Mouse (Mus musculus) natural killer cell, adult 2 months (primary cell): Measurements from ENCODE around the gene BC025920.
"Not testable (repeated sequence)": the region's sequence is repeated elsewhere in the genome, so short reads cannot be mapped to it uniquely, and the experiment has no call there.

Source experiments
- DNase-seq, 2 experiments: peaks; one replicate each; pipeline ENCODE4 v3.0.0; 2022; ENCODE audit warnings: low spot score in 2 of 2

The BC025920 gene

DNA sequence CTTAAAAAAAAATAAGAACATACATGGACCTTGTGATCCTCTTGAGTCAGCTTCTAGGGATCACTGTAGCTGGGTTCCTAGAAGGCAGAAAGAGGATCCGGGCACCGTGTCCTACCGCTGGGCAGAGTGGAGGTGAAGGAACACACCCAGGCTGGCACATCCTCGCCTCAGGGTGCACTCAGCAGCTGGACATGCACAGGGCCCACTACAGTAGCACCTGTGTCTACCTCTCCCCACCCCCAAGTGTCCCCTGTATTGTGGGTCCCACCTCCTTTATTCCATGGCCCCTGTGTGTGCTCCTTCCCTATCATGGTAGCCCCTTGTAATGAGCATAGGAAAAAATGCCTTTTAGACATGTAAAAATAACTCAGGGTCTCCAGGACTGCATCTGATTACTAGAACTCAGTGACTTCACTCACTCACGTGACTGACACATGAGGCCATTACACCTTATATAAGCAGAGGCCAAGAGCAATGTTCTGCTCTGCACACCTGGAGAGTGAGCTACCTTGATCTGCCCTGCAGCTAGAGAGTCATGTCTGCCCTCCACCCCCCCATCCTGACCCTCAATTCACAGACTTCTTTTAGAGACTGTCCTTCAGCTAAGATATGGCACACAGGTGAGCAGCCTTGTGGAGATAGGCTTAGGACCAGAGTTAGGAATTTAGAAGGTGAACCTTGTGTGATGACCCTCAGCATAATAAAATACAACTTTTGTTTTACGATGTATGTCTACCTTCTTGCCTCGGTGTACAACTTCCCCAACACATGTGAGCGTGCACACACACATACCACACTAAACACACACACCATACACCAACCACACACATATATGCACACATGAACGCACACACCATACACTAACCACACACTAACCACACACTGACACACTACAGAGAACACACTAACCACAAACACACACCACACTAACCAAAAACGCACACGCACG, 1.8 kb upstream of the BC025920 start:
- DNase-seq, result peak in 1 of 2 experiments; percentile 13

GRCm38 (mm10) chr10:81604968-81605665, 953 bp upstream of the BC025920 start:
- DNase-seq, result peak; percentile 77 to 84

DNA sequence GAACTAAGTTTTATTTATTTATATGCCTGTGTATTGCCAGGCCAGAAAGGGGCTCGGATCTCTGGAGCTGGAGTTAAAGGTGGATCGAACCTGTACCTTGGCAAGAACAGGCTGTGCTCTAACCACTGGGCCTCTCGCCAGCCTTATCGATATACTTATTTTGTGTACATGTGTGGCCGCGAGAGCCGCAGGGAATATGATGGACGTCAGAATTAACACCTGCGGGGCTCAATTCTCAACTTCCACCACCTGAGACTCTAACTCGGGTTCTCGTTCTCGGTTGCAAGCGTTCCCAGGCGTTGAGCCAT, 450 bp upstream of the BC025920 start:
- DNase-seq, result no peak

DNA sequence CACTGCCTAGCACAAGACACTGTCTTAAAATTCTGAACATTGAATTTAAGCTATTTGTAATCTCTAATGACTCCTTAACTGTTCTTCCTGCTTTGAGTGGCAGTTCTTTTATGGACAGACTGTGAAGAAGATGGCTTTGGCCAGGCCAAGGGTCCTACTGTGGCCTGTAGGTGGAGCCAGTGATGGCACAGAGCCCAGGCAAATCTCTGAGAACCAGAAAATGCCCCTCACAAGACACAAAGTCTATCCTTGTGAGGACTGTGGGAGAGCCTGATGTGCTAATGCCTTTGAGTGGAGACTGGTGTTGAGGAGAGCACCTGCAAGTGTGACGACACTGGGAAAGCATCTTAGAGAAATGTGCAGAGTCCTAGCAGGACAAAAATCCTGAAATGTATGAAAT, 2.2 kb downstream of the BC025920 start:
- DNase-seq, result no peak

GRCm38 (mm10) chr10:81612779-81613178, 6.7 kb downstream of the BC025920 start:
- DNase-seq, result no peak

- no peak for DNase-seq
Measured at GRCm38 (mm10) chr10:81615486-81615885, 9.4 kb downstream of the BC025920 start.

GRCm38 (mm10) chr10:81619976-81620375, 13.9 kb downstream of the BC025920 start:
- DNase-seq, result no peak

DNA sequence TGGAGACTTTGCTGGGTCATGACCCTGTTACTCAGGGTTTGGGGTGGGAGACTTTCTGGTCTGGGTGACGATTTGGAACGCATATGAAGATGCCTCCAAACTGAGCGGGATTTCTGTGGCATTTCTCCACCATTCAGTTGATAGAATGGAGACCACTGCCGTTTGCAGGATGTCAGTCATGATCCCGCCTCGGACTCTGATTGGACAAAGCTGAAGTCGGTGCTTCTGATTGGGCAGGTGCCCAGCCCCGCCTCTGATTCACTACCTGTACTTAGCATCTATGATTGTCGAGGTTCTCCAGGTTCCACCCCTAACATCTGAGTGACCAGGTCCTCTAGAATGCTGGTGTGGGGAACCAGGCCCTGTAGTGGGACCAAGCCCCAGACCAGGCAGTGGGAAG, 14.7 kb downstream of the BC025920 start:
- DNase-seq, result no peak

- DNase-seq, result no peak
Measured at GRCm38 (mm10) chr10:81623441-81623840, 17.4 kb downstream of the BC025920 start.

DNA sequence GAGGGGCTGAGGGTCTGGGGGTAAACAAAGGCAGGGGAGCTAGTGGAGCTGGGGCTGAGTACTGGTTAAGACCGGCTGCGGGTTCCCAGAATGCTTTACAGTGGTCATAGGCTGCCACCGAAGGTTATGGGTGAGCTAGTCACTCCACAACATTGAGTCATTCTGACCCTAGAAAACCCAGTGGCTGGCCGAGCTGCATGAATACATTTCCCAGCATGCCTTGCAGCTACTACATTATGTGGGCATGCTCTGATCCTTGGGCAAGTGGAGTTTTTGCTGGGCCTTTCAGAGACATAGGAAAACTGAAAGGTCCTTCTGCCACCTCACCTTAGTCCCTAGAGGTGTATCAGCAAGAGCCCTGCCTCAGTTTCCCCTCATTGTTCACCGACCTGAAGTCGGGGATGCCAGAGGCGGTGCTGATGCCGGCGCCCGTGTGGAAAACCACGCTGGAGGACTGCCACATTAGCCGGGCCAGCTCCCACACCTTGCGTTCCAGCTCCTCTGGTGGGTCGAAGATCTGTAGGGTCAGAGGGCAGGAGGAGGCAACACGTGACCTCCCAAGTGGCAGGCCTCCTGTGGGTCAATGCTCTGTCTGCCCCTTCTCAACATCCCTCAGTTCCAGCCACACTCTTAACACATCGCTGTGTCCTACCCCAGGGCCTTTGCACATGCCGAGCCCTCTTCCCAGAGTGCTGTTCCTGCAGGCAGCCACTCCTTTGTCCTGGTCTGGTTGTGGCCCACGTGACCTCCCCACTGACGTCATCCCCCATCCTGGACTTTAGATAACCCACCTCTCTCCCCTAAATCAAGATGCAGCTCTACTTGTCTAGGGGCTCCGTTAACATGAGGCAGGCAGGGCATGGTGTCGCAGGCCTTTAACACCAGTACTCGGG, 20.3 kb downstream of the BC025920 start:
- no peak for DNase-seq

GRCm38 (mm10) chr10:81626994-81627835, 21.1 kb downstream of the BC025920 start, which contains the start of gene Sirt6:
TSS of gene Sirt6 (minus strand) at chr10:81627797.
- DNase-seq, result peak; percentile 89 to 90

- DNase-seq, result no peak
Measured at GRCm38 (mm10) chr10:81627836-81628220, 21.8 kb downstream of the BC025920 start.

GRCm38 (mm10) chr10:81628390-81628789, 22.3 kb downstream of the BC025920 start, which contains the start of gene Ankrd24:
TSS of gene Ankrd24 (plus strand) at chr10:81628540.
- DNase-seq, result no peak

- DNase-seq, result peak; percentile 67 to 80
Measured at GRCm38 (mm10) chr10:81633253-81634099, 27.4 kb downstream of the BC025920 start.

DNA sequence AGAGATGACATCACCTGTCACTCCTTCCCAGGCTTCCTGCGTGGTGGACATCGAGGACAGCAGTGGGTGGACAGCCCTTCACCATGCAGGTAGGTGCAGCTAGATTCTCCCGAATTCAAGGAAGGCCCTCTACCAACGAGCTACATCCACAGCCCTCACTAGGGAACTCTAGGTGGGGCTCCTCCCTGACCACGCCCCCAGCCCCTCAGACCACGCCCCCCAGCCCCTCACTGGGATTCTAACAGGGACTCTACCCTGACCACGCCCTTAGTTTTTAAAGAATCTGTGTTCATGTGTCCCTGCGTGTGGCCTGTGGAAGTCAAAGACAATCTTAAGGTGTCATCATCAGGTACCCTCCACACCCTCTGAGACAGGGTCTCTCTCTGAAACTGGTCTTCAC, 30.3 kb downstream of the BC025920 start:
- no peak for DNase-seq

GRCm38 (mm10) chr10:81638101-81638500, 32.0 kb downstream of the BC025920 start:
- no peak for DNase-seq

DNA sequence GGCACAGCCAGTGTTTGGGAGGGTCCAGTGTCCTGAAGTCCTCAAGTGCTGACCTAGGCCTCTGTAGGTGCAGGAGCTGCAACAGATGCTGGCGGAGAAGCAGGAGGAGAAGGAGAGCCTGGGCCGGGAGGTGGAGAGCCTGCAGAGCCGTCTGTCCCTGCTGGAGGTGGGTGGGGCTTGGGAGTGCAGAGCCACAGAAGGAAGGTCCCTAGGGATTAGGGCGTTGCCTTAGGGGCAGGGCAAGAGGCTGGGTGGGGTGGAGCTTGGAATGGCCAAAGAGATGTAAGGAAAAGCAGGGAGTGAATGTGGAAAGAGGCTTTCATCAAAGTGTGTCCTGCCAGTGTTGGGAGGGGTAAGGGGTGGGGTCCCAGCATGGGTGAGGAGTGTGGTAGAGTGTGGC, 34.8 kb downstream of the BC025920 start:
- DNase-seq, result not testable (repeated sequence)

DNA sequence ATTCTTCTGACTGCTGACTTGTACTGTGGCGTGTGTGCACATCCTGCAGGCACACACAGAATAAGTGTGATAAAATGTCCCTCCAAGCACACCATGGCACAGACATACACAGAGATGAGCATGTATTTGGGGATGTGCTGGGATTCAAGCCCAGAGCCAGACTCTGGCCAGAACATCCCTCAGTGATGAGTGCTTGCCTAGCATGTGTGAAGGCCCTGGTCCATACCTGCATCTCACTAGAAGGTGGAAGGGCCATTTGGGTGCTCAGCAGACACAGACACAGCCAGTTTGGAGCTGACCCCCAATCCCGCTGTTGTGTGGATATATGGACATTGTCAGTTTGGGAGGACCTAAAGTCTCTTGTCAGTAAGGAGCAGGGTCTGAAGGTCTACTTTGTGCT, 35.5 kb downstream of the BC025920 start:
- no peak for DNase-seq

DNA sequence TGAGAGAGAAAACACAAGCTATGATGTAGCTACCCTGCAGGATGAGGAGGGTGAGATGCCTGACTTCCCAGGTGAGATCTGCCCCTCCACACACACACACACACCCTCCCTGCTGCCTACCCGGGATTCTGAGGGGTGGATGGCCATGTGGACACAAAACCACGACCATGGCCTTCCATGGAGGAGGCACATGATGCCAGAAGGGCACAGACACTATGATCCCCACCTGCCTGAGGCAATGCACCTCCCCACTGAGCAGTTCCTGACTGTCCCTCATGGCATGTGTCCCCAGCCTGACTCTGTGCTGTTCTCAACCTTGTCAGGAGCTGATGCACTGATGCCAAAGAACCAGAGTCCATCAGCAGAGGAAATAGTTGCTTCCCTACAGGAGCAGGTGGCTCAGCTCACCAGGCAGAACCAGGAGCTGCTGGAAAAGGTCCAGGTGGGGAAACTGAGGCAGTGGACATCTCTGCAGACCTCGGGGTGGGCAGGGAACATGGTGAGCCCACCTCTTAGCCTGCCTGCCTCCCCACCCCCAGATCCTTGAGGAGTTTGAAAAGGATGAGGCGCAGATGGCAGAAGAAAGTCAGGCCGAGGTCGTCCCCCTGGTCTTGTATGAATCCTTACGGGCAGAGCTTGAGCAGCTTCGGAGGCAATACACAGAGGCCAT, 36.0 kb downstream of the BC025920 start:
- DNase-seq, result no peak
